Mouse (Mus musculus) stomach, postnatal 0 days (tissue): ENCODE measurements at regions not wholly inside any gene's neighbourhood (a gene's known extent, or its start where the extent isn't known, plus 50 kb on each side); places are given as distances from the start of the nearest gene placed in this dataset.

Experiments
- ATAC-seq: fragments of 200-750 bp; cut with Nextera tagmentation; 2 replicates; pipeline ENCODE4 v1.8.0; 2017; ENCODE audit not compliant: low FRiP score, low TSS enrichment
- DNase-seq: peaks from one replicate; pipeline ENCODE4 v3.0.0-alpha.2; 2016; ENCODE audit warnings: low spot score
- H3K27ac ChIP-seq: fragments of 300-500 bp; sonication (generic); replicated peaks from 2 replicates; pipeline ENCODE4 v1.5.1; 2014; ENCODE audit warnings: mild to moderate bottlenecking, control low read depth
- H3K27me3 ChIP-seq: fragments of 300-500 bp; sonication (generic); 2 replicates; pipeline ENCODE4 v1.6.1; 2014; ENCODE audit warnings: low read length; ENCODE audit not compliant: control insufficient read depth, insufficient read depth
- H3K36me3 ChIP-seq: fragments of 300-500 bp; sonication (generic); 2 replicates; pipeline ENCODE4 v1.6.1; 2014; ENCODE audit warnings: low read length, mixed read lengths; ENCODE audit not compliant: control insufficient read depth, insufficient read depth
- H3K4me1 ChIP-seq: fragments of 300-500 bp; sonication (generic); replicated peaks from 2 replicates; pipeline ENCODE4 v1.6.1; 2014; ENCODE audit warnings: antibody characterized with exemption; ENCODE audit not compliant: control insufficient read depth, insufficient read depth
- H3K4me2 ChIP-seq: fragments of 300-500 bp; sonication (generic); replicated peaks from 2 replicates; pipeline ENCODE4 v1.6.1; 2014; ENCODE audit warnings: low read depth, mild to moderate bottlenecking, control low read depth, moderate library complexity
- H3K4me3 ChIP-seq: fragments of 300-500 bp; sonication (generic); 2 replicates; pipeline ENCODE4 v1.5.1; 2014; ENCODE audit warnings: low read depth, low read length, control low read depth
- H3K9ac ChIP-seq: fragments of 300-500 bp; sonication (generic); 2 replicates; pipeline ENCODE4 v1.6.1; 2014; ENCODE audit warnings: mild to moderate bottlenecking, low read length, control low read depth, mixed read lengths
- H3K9me3 ChIP-seq: fragments of 300-500 bp; sonication (generic); 2 replicates; pipeline ENCODE4 v1.6.1; 2016; ENCODE audit warnings: low read length; ENCODE audit not compliant: control insufficient read depth
- CTCF ChIP-seq: IDR thresholded peaks from 2 replicates; pipeline ENCODE4 v1.5.1; 2016; ENCODE audit warnings: antibody characterized with exemption, low read depth, mild to moderate bottlenecking, moderate library complexity
- EP300 ChIP-seq: optimal IDR thresholded peaks from 2 replicates; pipeline ENCODE3; 2016; ENCODE audit warnings: antibody characterized with exemption
- WGBS: fragments of 180-500 bp; shearing (Covaris S2); extraction: QIAGEN DNeasy Blood & Tissue Kit; methylation state at CpG from one replicate; pipeline ENCODE4 v1.1.7; 2014; 5-methylcytosine and 5-hydroxymethylcytosine counted together

GRCm38 (mm10) chr5:133173155-133173723 is 630.1 kb upstream of the Auts2 start:
- H3K9ac ChIP-seq: no peak overlapping the region
- 0 out of 2 replicates have a peak overlapping the region, but pooled peaks have one; percentile 8 for H3K4me2 ChIP-seq

GRCm38 (mm10) chr5:133172686-133173085 is 629.5 kb upstream of the Auts2 start:
- Histone ChIP-seq H3K4me2 (no peak overlapping the region), H3K4me1 (0 out of 2 replicates have a peak, but pooled peaks cover 2% of the 10 kb centered on the region), H3K27me3 (no peaks in the 10 kb centered on the region), H3K36me3 (no peaks in the 10 kb centered on the region), H3K27ac (no peak overlapping the region), H3K9me3 (no peaks in the 10 kb centered on the region), H3K9ac (no peak overlapping the region), H3K4me3 (no peak overlapping the region)
- WGBS: 65% methylated on average over 4 of the region's 4 CpGs
- ATAC-seq (no peak), DNase-seq (no peak)
- TF ChIP-seq CTCF (no peak), EP300 (no peak)

More at GRCm38 (mm10) chr5:133173155-133173723, 630.1 kb upstream of the Auts2 start:
- 0 out of 2 replicates have a peak, but pooled peaks cover 2% of the 10 kb centered on the region for H3K4me1 ChIP-seq
- TF ChIP-seq CTCF (no peak), EP300 (no peak)
- H3K27me3 ChIP-seq: no peaks in the 10 kb centered on the region
- H3K9me3 ChIP-seq: no peaks in the 10 kb centered on the region
- no peaks in the 10 kb centered on the region for H3K36me3 ChIP-seq
- peak; percentile 91 for ATAC-seq
- no peak overlapping the region for H3K27ac ChIP-seq
- DNase-seq: peak; percentile 59
- no peak overlapping the region for H3K4me3 ChIP-seq
- 5% methylated on average over 6 of the region's 6 CpGs for WGBS

GRCm38 (mm10) chr5:133171266-133171665 is 628.1 kb upstream of the Auts2 start:
- Histone ChIP-seq H3K4me3 (no peak overlapping the region), H3K27me3 (no peaks in the 10 kb centered on the region), H3K4me1 (0 out of 2 replicates have a peak, but pooled peaks cover 2% of the 10 kb centered on the region), H3K9me3 (no peaks in the 10 kb centered on the region), H3K27ac (no peak overlapping the region), H3K9ac (no peak overlapping the region), H3K36me3 (no peaks in the 10 kb centered on the region), H3K4me2 (no peak overlapping the region)
- DNase-seq: no peak
- ATAC-seq: no peak
- 69% methylated on average over 1 of the region's 1 CpGs for WGBS
- TF ChIP-seq EP300 (no peak), CTCF (no peak)

DNA sequence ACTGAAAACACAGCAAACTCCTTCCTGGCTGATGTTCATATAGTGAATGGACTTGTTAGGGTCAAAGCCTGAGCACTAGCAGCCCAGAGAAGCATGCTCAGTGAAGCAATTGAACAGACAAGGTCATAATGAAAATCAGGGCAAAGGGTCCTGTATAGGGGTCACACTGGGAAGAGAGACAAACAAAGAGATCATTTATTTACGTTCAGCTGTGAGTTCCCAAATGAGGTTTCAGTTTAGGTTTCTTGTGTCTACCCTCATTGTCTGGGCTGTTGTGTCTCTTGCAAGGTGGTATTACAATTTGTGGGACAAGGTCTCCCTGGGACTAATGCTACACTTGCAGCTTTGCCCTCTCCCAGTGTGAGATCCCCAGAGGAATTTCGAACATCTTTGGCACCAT is 624.4 kb upstream of the Auts2 start:
- Histone ChIP-seq H3K9me3 (no peaks in the 10 kb centered on the region), H3K4me3 (no peak overlapping the region), H3K27ac (no peak overlapping the region), H3K9ac (no peak overlapping the region), H3K36me3 (no peaks in the 10 kb centered on the region), H3K27me3 (no peaks in the 10 kb centered on the region), H3K4me1 (no peaks in the 10 kb centered on the region), H3K4me2 (no peak overlapping the region)
- DNase-seq (no peak), ATAC-seq (no peak)
- WGBS: 55% methylated on average over 2 of the region's 2 CpGs
- TF ChIP-seq CTCF (no peak), EP300 (no peak)

DNA sequence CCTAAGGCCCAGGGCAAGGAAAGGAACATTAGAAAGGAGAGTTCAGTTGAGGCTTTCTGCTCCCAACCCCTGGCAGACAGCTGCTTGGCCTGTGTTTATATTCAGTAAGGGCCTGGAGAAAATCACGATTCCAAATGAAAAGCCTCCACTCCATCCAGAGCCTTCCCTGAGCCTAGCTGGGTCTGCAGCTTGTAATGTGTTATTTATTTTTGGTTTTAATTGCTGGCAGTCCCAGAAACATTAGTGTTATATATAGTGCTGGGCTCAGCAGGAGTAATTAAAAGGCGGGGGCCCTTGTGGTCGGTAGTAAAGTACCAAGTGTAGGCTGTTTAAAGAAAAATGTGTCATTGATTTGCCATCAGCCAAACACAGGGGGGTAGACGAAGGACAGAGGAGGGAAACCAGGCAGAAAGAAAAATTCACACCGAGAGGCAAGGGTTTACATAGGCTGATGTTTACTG is 623.9 kb upstream of the Auts2 start:
- no peaks in the 10 kb centered on the region for H3K36me3 ChIP-seq
- no peaks in the 10 kb centered on the region for H3K27me3 ChIP-seq
- 14% methylated on average over 5 of the region's 5 CpGs for WGBS
- TF ChIP-seq EP300: no peak
- no peak for TF ChIP-seq CTCF
- no peak overlapping the region for H3K4me3 ChIP-seq
- no peak overlapping the region for H3K27ac ChIP-seq
- H3K9ac ChIP-seq: no peak overlapping the region
- H3K4me2 ChIP-seq: no peak overlapping the region
- no peaks in the 10 kb centered on the region for H3K4me1 ChIP-seq
- ATAC-seq (no peak), DNase-seq (no peak)
- H3K9me3 ChIP-seq: no peaks in the 10 kb centered on the region

GRCm38 (mm10) chr5:133156115-133156857 is 613.1 kb upstream of the Auts2 start:
- no peak for TF ChIP-seq CTCF
- TF ChIP-seq EP300: no peak
- Histone ChIP-seq H3K27me3 (no peaks in the 10 kb centered on the region), H3K27ac (no peak overlapping the region), H3K9ac (no peak overlapping the region), H3K4me2 (no peak overlapping the region), H3K4me1 (no peaks in the 10 kb centered on the region), H3K36me3 (no peaks in the 10 kb centered on the region), H3K4me3 (no peak overlapping the region), H3K9me3 (no peaks in the 10 kb centered on the region)
- WGBS: 45% methylated on average over 5 of the region's 5 CpGs
- ATAC-seq (no peak), DNase-seq (no peak)
